Mouse (Mus musculus): Measurements from ENCODE around the gene Slc12a9. TPM values are rescaled to one million over a fixed set of nuclear protein-coding genes. Genes with fewer than 3 reads are reported as not detected.

Gene Slc12a9
- polyA plus RNA-seq, 1 experiment from 2014 or later: 17.2 TPM

DNA sequence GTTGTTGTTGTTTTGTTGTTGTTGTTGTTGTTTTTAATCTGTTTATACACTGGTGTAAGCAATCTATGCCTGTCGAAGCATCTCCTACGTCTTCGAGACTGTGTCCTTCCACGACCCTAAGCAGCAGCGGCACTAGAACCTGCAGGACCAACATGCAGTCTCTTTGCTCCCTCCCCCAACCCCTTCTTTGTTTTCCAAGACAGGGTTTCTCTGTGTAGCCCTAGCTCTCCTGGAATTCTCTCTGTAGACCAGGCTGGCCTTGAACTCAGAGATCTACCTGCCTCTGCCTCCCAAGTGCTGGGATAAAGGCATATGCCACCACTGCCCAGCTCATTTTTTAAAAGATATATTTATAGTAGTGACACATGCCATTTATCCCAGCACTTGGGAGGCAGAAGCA is 10.0 kb upstream of the Slc12a9 start:
- WGBS: 92% methylated on average over 5 of the region's 5 CpGs
- no peak overlapping the region for H3K27ac ChIP-seq
- no peaks in the 10 kb centered on the region; the same call in 1 of the 2 replicates for H3K27me3 ChIP-seq (ENCODE audit: insufficient read depth, poor library complexity, severe bottlenecking)
- H3K36me3 ChIP-seq: no peaks in the 10 kb centered on the region
- no peak overlapping the region for H3K4me3 ChIP-seq
- H3K4me1 ChIP-seq (replicated peaks): peaks cover 41% of the 10 kb centered on the region
- no peak for DNase-seq (ENCODE audit: low spot score)
- H3K9me3 ChIP-seq: no peaks in the 10 kb centered on the region

DNA sequence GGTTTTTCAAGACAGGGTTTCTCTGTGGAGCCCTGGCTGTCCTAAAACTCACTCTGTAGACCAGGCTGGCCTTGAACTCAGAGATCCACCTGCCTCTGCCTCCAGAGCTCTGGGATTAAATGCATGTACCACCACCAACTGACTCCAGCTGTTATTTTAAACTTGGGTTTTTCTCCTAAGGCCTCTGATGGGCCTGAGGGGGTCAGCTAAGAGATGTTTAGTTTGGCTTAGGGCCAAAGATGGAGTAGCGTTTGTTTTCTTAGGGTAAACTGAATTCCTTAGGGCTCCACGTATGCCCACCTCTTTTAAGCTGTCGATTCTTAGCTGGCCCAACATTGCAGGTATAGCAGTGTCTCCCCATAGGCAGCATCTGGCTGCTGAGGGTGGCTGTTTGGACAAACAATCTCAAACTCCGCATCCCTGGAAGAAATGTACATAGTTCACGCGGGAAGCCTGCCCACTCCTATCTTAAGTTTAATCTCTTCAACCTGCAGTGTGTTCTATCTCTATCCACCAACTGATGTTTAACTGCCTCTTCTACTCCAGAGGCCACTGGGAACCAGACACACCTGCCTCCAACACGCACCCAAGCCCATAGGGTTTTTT is 9.1 kb upstream of the Slc12a9 start:
- Histone ChIP-seq H3K4me1 (replicated peaks) (peaks cover 41% of the 10 kb centered on the region), H3K27ac (no peak overlapping the region), H3K36me3 (no peaks in the 10 kb centered on the region), H3K9me3 (no peaks in the 10 kb centered on the region), H3K4me3 (no peak overlapping the region), H3K27me3 (ENCODE audit: insufficient read depth, poor library complexity, severe bottlenecking) (no peaks in the 10 kb centered on the region; the same call in 1 of the 2 replicates)
- WGBS: 84% methylated on average over 7 of the region's 7 CpGs
- no peak for DNase-seq (ENCODE audit: low spot score)

DNA sequence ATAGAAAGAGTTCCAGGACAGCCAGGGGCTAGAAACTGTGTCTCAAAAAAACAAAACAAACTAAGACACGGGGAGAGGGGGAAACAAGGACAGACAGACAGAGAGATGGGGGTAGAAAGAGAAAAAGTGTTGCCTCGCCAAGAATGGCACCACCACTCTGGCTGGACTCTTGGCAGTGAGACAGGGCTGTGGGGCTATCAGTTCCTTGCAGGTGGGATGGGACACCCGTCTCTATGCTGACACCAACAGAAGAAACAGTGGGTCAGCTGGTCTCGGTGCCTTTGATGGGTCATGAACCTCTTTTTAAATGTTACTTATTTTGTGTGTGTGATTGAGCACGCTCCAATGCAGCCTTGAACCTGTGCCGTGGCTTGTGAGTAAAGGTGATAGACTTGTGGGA is 6.8 kb upstream of the Slc12a9 start:
- Histone ChIP-seq H3K4me3 (peak overlapping the region; percentile 52), H3K9me3 (no peaks in the 10 kb centered on the region), H3K4me1 (replicated peaks) (peaks cover 28% of the 10 kb centered on the region), H3K27ac (peak overlapping the region; percentile 87), H3K27me3 (ENCODE audit: insufficient read depth, poor library complexity, severe bottlenecking) (no peaks in the 10 kb centered on the region; the same call in 1 of the 2 replicates), H3K36me3 (no peaks in the 10 kb centered on the region)
- WGBS: 73% methylated on average over 6 of the region's 6 CpGs
- DNase-seq (ENCODE audit: low spot score): no peak

DNA sequence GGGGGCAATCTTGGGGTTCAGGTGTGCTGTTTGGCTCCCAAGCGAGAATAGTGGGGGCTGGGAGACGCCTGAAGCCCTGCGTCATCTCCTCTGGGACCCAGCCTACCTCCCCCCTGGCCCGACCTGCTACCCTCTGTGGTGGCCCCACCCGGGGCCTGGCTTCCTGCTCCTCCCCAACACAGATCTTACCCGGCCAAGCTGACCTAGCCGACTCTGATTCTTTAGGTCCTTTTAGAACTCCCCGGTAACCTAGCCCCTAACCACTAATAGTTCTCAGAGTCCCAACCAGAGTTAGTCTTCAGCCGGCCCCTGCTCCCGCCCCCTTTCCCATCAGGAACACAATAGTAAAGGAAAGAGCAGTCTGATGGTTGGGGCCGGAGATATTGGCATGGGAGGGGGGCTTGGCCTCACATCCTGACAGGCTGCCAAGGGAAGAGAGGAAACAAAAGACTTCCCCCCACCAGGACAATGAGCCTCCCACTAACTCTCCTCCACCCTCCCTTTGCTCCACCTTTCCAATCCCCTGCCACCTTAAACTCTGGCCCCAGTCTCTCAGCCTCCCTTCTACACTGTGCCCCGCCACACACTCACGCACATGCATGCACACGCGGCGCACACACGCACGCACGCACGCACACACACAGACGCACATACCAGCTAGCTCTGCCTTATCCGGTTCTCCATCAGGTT is 6.0 kb upstream of the Slc12a9 start:
- Histone ChIP-seq H3K4me1 (replicated peaks) (peaks cover 28% of the 10 kb centered on the region), H3K27ac (peak overlapping the region; percentile 87), H3K4me3 (peak overlapping the region; percentile 52), H3K9me3 (no peaks in the 10 kb centered on the region), H3K36me3 (no peaks in the 10 kb centered on the region), H3K27me3 (ENCODE audit: insufficient read depth, poor library complexity, severe bottlenecking) (no peaks in the 10 kb centered on the region; the same call in 1 of the 2 replicates)
- WGBS: 7% methylated on average over 22 of the region's 22 CpGs
- DNase-seq (ENCODE audit: low spot score): peak; percentile 34

DNA sequence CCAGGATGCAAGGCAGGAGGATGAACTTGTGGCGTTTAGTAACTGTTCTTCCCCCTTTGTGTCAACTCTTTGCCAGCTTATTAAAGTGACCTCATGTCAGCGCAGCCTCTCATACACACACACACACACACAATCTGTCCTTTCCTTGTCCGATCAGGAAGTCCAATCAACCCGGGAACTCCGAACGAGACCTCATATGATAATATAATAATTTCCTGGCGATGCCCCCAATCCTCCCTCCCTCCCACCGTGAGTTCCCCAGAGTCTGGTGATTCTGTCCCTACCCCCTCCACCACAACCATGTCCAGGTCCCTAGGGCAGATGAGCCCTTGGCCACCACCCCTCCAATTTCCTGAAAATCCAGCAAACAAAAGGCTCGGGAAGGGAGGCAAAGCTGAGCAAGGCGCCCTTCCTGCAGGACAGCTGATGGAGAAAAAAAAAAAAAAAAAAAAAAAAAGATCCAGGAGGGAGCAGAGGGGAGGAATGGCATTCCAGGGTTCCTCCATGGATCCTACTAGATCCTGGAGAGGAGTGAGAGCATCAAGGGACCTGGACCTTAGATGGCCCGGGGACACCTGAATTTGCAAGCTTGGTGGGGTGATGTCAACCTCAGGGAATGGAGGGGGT is 5.4 kb upstream of the Slc12a9 start:
- no peaks in the 10 kb centered on the region for H3K9me3 ChIP-seq
- DNase-seq (ENCODE audit: low spot score): peak; percentile 50
- H3K27me3 ChIP-seq (ENCODE audit: insufficient read depth, poor library complexity, severe bottlenecking): no peaks in the 10 kb centered on the region; the same call in 1 of the 2 replicates
- peak overlapping the region; percentile 87 for H3K27ac ChIP-seq
- WGBS: 3% methylated on average over 11 of the region's 11 CpGs
- peak overlapping the region; percentile 52 for H3K4me3 ChIP-seq
- no peaks in the 10 kb centered on the region for H3K36me3 ChIP-seq
- peaks cover 34% of the 10 kb centered on the region for H3K4me1 ChIP-seq (replicated peaks)

DNA sequence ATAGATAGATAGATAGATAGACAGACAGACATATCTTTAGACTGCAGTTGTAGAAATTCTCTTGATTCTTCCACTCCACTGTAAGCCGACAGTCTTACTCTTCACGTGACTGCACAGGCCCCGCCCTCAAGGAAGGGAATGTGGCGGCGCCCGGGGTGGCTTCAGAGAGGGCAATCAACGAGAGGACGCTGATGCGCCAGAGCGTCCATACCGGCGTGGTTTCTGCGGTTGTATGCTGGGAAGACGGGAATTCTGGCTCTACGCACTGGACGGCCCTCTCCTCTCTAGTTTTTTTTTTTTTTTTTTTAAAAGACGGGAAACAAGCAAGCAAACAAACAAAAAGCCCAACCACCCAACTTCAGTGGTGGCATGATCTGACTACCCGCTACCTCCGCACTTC is 4.9 kb upstream of the Slc12a9 start:
- no peaks in the 10 kb centered on the region for H3K9me3 ChIP-seq
- no peaks in the 10 kb centered on the region; the same call in 1 of the 2 replicates for H3K27me3 ChIP-seq (ENCODE audit: insufficient read depth, poor library complexity, severe bottlenecking)
- DNase-seq (ENCODE audit: low spot score): peak; percentile 88
- peaks cover 40% of the 10 kb centered on the region for H3K4me1 ChIP-seq (replicated peaks)
- H3K36me3 ChIP-seq: no peaks in the 10 kb centered on the region
- under 1% methylated on average over 19 of the region's 19 CpGs for WGBS
- H3K27ac ChIP-seq: peak overlapping the region; percentile 87
- H3K4me3 ChIP-seq: peak overlapping the region; percentile 52

DNA sequence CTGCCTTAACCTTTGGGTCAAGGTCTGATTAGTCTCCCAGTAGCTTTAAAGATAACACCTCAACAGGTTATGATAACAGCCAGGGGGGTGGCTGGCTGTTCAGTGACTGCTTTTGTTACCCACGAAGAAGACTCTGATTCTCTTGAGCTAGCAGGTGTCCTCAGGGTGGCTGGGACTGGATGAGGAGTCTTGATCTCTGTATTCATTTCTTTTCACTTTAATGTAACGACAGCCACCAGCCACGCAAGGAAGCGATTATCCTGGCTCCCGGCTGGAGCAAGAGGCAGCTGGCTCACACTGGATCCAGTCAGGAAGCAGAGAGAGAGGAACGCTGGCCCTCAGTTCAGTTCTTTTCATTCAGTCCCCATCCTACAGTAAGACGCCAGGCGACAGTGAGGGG is 3.8 kb upstream of the Slc12a9 start:
- no peak overlapping the region for H3K4me3 ChIP-seq
- DNase-seq (ENCODE audit: low spot score): no peak
- H3K27ac ChIP-seq: 0 out of 2 replicates have a peak overlapping the region, but pooled peaks have one; percentile 87

DNA sequence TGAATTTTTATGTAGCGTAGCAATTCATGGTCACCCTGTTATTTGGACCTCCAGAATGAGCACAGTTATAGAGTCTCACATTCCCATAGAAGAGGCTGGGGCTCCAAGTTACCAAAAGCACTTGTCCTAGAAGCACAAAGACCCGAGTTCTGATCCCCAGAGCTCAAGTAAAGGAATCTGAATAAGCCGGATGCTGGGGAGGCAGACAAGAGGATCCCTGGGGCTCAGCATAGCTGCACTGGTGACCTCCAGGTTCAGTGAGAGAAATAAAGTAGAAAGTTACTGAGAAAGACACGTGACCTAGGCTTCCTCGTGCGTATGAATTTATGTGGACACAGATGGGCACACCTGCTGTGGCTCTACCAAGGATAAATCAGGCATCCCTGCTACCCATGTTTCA is 1.7 kb upstream of the Slc12a9 start:
- H3K27me3 ChIP-seq (ENCODE audit: insufficient read depth, poor library complexity, severe bottlenecking): no peaks in the 10 kb centered on the region
- peaks cover 54% of the 10 kb centered on the region for H3K4me1 ChIP-seq (replicated peaks)
- 64% methylated on average over 6 of the region's 6 CpGs for WGBS
- DNase-seq (ENCODE audit: low spot score): no peak
- no peak overlapping the region for H3K27ac ChIP-seq
- H3K36me3 ChIP-seq: no peaks in the 10 kb centered on the region
- no peaks in the 10 kb centered on the region for H3K9me3 ChIP-seq
- no peak overlapping the region for H3K4me3 ChIP-seq

More for the DNA sequence above, 3.8 kb upstream of the Slc12a9 start:
- WGBS: 57% methylated on average over 8 of the region's 8 CpGs
- Histone ChIP-seq H3K9me3 (no peaks in the 10 kb centered on the region), H3K4me1 (replicated peaks) (peaks cover 50% of the 10 kb centered on the region), H3K27me3 (ENCODE audit: insufficient read depth, poor library complexity, severe bottlenecking) (no peaks in the 10 kb centered on the region; the same call in 1 of the 2 replicates), H3K36me3 (no peaks in the 10 kb centered on the region)

DNA sequence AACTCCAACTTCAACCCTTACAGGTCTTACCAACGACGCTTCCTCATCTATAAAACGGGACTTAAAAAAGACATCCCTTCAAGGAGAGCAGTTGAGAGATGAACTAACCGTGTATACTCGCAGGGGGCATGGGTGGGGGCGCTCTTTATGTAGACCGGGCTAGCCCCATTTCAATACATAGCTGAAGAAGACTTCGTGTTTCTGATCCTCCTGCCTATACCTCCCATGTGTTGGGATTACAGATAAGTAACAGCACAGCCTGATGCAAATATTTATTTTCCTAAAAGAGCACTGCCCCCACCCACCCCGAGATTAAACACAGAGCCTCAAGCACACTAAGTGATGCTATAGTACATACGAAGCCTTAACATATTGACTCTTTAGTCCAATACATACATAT is 920 bp upstream of the Slc12a9 start:
- H3K4me1 ChIP-seq (replicated peaks): peaks cover 46% of the 10 kb centered on the region
- H3K27ac ChIP-seq: no peak overlapping the region
- WGBS: 61% methylated on average over 10 of the region's 10 CpGs
- no peak overlapping the region for H3K4me3 ChIP-seq
- H3K27me3 ChIP-seq (ENCODE audit: insufficient read depth, poor library complexity, severe bottlenecking): no peaks in the 10 kb centered on the region
- no peak for DNase-seq (ENCODE audit: low spot score)
- H3K36me3 ChIP-seq: no peaks in the 10 kb centered on the region
- no peaks in the 10 kb centered on the region for H3K9me3 ChIP-seq

DNA sequence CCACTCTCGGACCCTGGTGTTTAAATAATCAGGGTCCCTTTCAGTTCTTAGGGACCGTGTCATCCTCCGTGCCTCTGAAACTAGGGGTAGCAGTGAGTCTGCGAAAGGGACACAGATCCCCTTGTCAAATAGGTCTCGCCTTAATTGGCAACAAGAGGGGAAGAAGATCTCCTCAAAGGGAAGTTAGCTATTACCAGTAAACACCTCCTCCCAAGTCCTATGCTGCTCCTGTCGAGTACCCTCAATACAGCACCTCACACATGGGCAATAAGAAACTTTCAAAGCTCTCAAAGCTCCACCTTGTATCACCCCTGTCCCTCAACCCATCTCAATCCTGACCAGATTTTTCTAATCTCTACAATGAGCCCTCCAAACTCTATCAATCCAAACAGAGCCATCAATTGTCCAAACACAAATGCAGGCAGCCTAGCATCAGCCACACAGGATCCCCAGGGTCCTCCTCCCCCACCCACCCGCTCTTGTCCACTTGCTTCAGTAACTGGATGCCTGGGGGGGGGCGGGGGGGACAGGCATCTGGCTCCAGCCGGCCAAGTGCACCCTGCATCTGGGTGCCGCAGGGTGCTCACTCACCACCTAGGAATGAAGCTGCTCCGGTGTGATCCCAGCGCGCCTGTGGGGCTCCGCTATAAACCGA is 413 bp downstream of the Slc12a9 start:
- DNase-seq (ENCODE audit: low spot score): no peak
- H3K27ac ChIP-seq: peak overlapping the region; percentile 91
- peak overlapping the region; percentile 79 for H3K4me3 ChIP-seq
- no peaks in the 10 kb centered on the region for H3K27me3 ChIP-seq (ENCODE audit: insufficient read depth, poor library complexity, severe bottlenecking)
- H3K4me1 ChIP-seq (replicated peaks): peaks cover 34% of the 10 kb centered on the region
- peaks cover 6% of the 10 kb centered on the region; the same call in 1 of the 2 replicates for H3K36me3 ChIP-seq
- no peaks in the 10 kb centered on the region for H3K9me3 ChIP-seq
- 19% methylated on average over 15 of the region's 15 CpGs for WGBS

DNA sequence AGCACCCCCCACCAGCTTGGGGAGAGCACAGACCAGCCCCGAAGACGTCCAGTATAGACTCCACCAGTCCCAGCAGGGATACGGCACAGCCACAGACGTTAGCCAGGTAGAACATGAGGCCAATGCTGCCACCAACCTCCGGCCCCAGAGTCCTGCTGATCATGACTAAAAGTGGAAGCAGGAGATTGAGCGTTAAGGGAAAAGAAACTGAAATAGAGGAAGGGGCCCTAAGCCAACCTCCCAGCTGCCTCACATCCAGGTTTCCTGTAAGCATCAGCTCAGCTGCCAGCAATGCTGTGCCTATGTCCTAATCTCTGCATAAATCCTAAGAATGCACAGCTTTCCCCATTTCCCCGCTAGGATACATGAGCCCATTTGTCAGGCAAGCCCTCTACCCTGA is 2.5 kb downstream of the Slc12a9 start:
- Histone ChIP-seq H3K27me3 (ENCODE audit: insufficient read depth, poor library complexity, severe bottlenecking) (no peaks in the 10 kb centered on the region), H3K36me3 (peaks cover 22% of the 10 kb centered on the region), H3K27ac (no peak overlapping the region), H3K4me1 (replicated peaks) (peaks cover 27% of the 10 kb centered on the region), H3K9me3 (no peaks in the 10 kb centered on the region), H3K4me3 (no peak overlapping the region)
- WGBS: 92% methylated on average over 7 of the region's 7 CpGs
- DNase-seq (ENCODE audit: low spot score): no peak

DNA sequence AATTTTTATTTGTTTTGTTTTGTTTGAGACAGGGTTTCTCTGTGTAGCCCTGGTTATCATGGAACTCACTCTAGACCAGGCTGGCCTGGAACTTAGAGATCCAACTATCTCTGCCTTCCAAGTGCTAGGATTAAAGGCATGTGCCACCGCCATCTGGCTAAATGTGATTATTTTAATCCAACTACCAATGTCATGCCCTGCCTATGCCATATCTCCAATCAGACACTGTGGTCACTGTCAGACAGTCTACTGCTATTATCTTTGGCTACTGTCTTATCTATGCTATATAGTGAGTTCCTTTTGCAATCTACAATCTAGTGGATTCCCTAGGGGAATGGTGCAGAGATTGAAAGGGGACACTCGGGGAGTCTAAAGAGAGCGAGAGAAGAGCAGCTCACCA is 12.4 kb downstream of the Slc12a9 start:
- H3K27ac ChIP-seq: no peak overlapping the region
- DNase-seq (ENCODE audit: low spot score): no peak
- no peaks in the 10 kb centered on the region for H3K9me3 ChIP-seq
- 91% methylated on average over 3 of the region's 3 CpGs for WGBS
- H3K27me3 ChIP-seq (ENCODE audit: insufficient read depth, poor library complexity, severe bottlenecking): no peaks in the 10 kb centered on the region
- no peak overlapping the region for H3K4me3 ChIP-seq
- H3K36me3 ChIP-seq: peaks cover 77% of the 10 kb centered on the region
- H3K4me1 ChIP-seq (replicated peaks): no peaks in the 10 kb centered on the region

DNA sequence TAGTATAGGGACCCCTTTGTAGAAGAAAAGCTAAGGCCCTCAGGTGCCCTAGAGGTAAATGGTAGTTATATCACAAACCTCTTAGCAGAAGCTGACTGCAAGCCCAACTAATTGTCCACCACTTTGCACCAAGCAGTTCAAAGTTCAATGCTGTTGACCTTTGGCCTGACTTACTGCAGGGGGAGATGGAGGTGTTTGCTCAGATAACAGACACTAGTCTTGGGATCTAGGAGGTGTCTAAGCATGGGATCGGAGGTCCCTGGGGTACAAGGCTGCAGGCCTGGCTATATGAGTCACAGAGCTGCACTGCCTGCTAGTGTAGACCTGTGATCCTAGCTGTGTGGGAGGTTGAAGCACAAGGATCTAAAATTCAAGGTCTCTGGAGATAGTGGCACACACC is 14.8 kb downstream of the Slc12a9 start:
- H3K36me3 ChIP-seq: peaks cover 65% of the 10 kb centered on the region
- H3K4me3 ChIP-seq: no peak overlapping the region
- H3K9me3 ChIP-seq: no peaks in the 10 kb centered on the region
- H3K27ac ChIP-seq: no peak overlapping the region
- WGBS: 85% methylated on average over 1 of the region's 1 CpGs
- no peaks in the 10 kb centered on the region for H3K27me3 ChIP-seq (ENCODE audit: insufficient read depth, poor library complexity, severe bottlenecking)
- peaks cover 22% of the 10 kb centered on the region for H3K4me1 ChIP-seq (replicated peaks)
- no peak for DNase-seq (ENCODE audit: low spot score)

Data from hindbrain, embryonic 10.5 days (tissue).